Mouse (Mus musculus) T-helper 17 cell (primary cell): ENCODE results near the gene Tmem60.

ENCODE experiments used
- in situ Hi-C, 2 experiments: fragments of 300-600 bp; cut with MboI, MseI; formaldehyde crosslinking; loops; 1 replicate in 1 of 2; 2 replicates in 1 of 2; pipeline ENCODE4 v1.15.1; 2025; ENCODE audit warnings: high pct_unique_total_duplicates in 2 of 2

The Tmem60 gene

DNA sequence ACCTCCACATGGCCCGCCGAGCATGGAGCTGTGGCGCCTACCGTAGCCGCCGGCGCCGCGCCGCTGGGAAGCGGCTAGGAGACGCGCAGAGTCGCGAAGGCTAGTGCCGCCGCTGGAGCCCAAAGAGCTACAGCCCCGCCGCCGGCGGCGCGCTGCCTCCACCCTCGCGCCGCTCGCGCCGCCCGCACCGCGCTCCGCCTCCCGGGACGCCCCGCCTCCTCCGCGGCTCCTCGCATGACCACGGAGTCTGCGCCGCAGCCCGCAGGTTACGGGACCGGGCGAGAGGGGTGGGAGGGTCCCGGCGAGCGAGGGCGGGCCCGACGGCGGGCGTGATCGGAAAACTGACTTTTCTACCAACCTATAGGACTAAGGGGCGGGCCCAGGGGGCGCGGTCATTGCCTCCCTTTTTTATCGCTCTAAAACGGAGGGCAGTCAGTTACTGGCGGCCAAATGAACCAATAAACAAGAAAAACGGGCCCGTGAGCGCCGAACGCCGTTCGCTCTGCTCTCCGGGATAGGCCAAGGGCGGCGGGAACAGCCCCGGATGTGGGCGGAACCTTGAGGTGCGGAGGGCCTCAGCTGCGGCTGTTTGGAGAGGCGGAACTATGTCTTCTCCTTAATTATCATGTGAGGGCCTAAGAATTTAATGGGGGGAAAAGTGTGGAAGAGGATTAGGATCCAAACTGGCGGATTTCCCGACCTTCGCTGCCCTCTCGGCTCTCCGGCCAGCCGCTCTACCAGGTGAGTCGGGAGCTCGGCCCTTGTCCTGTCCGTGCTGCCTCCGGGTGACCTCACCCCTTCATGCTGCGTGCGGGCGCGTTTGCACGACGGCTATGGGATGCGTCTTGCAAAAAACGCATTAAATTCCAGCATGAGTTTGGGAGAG lies at the start of gene Tmem60, which contains the start of gene Phtf2:
TSS of gene Tmem60 (plus strand) at position 277 of the 886 bp plus-strand sequence.
TSS of gene Phtf2 (minus strand) at position 210 of the 886 bp plus-strand sequence.
- in situ Hi-C loops: no loop called here

GRCm38 (mm10) chr5:20834399-20834798 lies 47.6 kb upstream of the Tmem60 start:
- in situ Hi-C loops: no loop called here

DNA sequence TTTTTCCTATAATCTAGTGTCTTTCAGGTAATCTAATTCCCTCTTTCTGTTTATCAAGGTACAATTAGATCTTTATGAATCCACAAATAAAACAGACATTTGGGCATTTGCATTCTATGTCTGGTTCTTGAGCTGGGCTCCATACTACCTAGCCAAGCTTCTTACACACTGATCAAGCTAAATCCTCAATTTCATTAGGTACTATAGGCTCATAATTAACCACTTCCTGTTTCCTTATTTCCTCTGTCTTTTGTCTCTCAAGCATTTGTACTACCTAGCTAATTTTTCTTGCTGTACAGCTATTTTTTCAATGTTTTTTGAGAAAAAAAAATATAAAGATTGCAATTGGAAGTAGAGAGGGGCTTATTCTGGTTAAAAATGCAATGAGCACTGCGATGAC lies 44.9 kb upstream of the Tmem60 start:
- in situ Hi-C loops: no loop called here

DNA sequence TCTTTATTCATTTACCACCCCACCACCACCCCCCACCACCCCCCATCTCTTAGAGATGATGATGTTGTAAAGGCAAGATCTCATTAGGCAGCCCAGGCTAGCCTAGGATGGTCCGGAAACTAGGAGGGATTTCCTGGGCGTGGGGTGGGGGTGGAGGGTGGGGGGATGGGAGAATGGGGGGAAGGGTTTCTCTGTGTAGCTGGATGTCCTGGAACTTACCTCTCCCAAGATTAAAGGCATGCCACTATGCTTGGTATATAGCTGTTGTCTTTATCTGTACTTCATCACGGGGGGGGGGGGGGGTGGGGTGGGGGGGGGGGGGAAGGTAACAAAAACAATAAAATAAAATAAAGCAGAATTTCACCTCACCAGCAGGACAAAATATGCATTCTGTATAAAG lies 38.6 kb upstream of the Tmem60 start:
- in situ Hi-C loops: no loop called here

- in situ Hi-C loops: no loop called here
Observed at GRCm38 (mm10) chr5:20843816-20844215, 38.2 kb upstream of the Tmem60 start.

GRCm38 (mm10) chr5:20847010-20847409 lies 35.0 kb upstream of the Tmem60 start:
- in situ Hi-C loops: no loop called here

DNA sequence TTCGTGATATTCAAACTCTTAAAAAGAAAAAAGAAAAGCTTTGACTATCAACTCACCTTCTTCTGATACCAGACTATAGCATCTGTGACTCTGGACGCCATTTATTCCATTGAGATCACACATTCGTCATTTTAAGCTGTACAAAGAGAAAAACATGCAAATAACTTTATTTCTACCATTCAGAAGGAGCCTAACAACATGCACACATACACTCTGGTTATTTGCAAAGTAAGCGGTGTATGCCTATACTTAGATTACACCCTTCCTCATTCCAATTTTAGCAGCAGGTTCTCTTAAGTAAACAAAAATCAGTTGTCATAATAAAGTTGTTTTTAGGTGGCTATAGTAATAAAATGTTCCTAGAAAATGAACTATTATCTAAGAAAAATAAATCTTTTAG lies 26.9 kb upstream of the Tmem60 start:
- in situ Hi-C loops: no loop called here

GRCm38 (mm10) chr5:20858404-20858803 lies 23.6 kb upstream of the Tmem60 start:
- in situ Hi-C loops: no loop called here

DNA sequence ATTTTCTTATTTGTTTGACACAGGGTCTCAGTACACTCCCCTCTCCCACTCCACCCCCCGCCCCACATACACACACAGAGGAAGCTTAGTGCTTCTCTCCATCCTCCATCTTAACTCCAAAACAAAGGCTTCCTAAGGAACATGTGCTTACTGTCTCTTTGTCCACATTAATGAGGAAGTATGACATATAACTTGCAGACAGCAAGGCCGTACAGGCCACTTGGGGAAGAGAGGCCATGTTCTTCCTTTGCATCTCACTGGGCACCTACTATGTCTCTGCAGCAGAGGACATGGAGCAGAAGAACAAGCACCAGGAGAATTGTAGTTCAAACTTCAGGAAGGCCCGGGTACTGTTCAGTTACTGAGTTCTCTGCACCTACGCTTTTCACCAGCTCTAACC lies 21.4 kb upstream of the Tmem60 start:
- in situ Hi-C loops: loop anchor here in 1 of 2 experiments (10.0 kb wide), 1 partner anchor 66 kb away; no protein-coding TSS in a partner anchor

DNA sequence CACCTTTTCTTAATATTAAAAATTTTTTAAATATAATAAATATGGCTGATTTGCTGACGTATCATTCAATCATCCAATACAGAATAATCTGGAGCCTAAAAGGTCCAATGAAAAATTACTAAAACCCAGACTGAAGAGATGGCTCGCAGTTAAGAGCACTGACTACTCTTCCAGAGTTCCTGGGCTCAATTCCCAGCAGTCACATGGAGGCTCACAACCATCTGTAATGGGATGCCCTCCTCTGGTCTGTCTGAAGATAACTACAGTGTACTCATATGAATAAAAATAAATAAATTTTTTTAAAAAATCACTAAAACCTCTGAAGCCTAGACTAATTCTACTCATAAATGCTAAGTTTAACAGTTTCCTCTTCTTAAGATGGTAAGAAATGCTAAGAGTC lies 20.1 kb upstream of the Tmem60 start:
- in situ Hi-C loops: loop anchor here in 1 of 2 experiments (10.0 kb wide), 1 partner anchor 67 kb away; no protein-coding TSS in a partner anchor

DNA sequence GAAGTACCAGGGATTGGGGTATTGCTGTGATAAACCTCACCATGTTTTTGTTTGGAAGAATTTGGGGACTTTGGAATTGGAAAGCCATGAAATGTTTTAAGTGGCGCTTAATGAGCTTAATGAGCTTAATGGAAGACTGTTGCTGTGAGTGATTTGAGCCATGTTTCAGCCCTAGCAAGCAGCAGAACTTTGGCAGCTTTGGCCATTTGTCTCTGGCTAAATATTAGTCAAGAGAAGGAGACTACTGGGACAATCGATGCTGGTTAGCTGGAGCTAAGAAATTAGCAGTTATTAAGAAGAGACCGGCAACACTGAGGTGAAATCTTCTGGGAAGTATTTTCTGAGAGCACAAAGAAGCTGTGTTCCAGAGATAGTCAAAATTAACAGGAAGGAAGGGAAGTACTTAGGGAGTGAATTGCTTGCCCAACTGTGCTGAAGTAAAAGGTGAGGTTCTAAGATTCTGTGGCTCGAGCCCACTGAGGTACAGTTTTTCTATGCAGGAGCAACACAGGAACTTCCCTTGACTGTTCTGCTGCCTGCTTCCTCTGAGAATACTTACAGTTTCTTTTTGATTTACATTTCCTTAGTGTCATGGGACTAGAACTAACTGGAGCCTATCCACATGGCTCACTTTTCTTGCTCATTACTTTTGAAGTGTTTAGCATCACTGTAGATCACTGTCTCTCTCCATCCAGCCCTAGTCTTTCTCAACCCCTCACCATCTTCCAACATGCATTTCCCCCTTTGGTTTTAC lies 17.6 kb upstream of the Tmem60 start:
- in situ Hi-C loops: loop anchor here in 1 of 2 experiments (10.0 kb wide), 1 partner anchor 70 kb away; no protein-coding TSS in a partner anchor

DNA sequence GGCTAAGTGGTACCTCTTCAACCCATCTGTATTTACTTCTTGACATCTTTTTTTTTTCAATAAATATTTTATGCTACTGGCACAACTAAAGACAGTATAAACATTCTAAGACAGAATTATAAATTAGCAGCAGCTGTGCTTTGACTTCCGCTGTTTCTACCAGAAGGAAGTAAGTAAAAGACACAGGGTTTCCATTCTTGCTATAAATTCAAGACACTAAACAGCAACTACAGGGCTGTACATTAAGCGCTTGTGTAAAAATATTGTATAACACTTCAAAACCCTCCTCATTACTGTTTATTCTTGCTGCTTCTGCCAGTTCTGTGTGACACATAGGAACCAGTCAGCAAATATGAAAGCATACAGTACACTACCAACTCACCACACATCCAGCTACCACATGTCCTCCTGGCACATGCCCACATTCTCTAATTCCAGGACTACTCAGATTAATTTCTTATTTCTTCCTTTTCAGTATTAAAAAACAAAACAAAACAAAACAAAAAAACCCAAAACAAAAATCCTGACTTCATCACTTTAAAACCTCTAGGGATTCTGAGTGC lies 16.7 kb upstream of the Tmem60 start:
- in situ Hi-C loops: loop anchor here (5.0 to 10.0 kb wide), 2 partner anchors 58 to 70 kb away; no protein-coding TSS in a partner anchor

- in situ Hi-C loops: no loop called here
Observed at GRCm38 (mm10) chr5:20873146-20873545, 8.8 kb upstream of the Tmem60 start.

DNA sequence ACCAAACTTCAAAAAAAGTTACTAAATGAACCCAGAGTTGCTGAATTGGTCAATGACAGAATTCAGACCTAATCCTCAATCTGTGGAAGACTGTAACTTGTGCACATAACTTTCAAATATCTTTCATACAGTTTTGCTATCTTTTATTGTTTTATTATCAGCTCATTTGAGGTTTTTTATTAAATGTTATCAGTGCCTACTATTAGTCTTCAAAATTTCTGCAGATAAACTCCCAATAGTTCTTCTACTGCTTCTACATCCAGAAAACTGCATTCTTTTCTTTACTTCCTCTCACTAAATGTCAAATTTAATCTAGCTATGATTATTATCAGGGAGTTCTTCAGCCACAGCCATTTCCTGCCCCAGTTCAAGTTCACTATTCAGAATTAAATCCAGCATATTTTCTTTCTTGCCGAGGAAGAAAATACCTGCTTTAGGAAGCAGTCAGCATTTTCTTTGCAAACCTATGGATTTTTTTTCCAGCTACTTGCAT lies 5.0 kb upstream of the Tmem60 start:
- in situ Hi-C loops: no loop called here

DNA sequence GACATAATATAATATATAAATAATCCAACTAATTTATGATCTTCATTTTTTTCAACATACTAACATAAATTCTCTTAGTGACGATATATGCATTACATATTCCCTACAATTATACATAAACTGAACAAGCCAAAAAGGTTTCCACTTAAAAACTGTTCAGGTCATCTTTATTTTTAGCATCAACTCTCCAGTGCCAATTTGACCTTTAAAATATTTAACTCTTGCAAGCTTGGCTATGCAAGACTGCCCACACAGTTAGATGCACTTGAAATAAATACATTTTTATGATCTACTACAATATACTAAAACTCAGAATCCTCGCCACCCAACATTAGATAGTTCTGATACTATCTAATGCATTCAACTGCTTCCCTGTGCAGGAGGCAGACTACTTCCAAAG lies 1.6 kb upstream of the Tmem60 start:
- in situ Hi-C loops: no loop called here

DNA sequence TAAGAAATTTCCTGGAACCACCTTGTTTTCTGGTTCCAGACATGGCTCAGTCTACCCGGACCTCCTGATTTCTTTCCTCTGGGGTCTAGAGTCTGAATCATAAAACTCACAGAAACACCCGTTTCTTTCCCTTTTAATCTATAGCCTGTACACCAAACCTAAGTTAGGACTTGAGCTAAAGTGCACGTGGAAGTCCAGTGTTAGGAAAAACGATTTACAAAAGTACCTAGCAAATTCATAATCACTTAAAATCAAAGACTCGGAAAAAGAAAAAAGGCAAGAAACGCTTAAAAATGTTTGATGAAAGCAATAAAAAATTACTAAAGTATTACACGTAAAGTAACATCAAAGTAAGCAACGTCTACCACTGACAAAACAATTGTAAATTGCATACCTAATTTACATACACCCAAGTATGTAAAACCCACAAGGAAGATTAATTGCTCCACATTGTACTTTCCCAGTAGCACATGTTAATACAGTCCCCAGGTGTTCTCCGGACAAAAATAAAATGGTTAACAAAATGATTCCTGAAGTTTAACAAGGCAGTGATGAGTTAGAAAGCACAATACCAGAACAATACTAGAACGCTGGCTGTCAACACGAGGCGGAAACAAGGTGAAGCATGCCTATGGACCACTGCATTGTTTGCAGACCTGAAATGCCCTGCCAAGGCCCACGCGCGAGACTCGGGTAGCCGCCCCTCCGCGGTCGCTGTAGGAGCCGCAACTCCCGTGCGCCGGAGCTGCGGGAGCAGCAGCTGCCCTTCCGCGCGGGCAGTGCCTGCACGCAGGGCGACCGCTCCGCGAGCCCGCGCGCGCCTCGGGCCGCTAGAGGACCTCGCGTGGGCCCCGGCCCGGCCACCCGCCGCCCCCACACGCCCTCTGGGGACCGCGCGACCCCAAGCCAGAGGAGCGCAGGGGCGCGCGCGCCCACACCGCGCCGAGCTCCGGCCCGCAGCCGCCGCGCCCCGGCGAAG lies 905 bp upstream of the Tmem60 start:
- in situ Hi-C loops: no loop called here

DNA sequence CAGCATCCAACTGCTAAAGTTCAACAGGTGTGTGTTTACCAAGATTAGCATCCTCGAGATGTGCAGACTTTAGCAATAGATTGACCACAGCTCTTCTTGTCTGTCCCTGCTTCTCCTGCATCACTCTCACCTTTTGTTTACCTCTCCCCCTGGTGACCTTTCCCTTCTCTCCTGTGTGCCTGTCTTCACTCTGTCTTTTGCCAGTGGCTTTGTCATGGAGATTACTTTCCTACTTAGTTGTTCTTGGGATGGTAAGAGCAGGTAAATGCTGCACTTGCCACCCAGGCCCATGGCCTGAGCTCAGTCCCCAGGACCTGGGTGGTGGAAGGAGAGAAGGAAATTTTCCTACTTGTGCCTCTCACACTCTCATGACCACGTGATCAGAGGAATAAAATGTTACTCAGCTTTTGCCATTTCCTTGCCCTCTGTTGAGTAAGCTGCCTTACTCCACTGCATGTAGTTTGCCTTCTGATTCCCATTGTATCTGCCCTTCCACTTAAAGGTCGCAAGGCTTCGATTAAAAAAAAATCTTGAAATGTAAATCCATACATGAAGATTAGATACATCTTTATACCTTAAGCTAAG lies 2.1 kb downstream of the Tmem60 start:
- in situ Hi-C loops: no loop called here

GRCm38 (mm10) chr5:20897446-20898167 lies 15.6 kb downstream of the Tmem60 start:
- in situ Hi-C loops: no loop called here

DNA sequence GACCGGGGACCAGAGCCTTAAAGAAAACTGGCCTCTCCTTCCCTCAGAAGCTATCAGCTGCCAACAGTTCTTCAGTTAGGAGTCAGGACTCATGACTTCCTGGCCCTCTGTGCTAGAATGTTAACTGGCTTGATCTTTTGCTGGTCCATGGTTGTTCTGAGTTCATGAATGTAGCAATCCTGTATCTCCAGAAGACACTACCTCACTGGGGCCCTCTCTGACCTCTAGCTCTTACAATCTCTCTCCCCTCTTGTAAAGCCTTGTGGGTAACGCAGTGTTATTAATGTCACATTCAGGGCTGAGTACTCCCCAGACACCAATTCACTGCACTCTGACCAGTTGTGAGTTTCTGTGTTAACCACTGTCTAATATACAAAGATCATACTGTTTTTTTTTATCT lies 22.7 kb downstream of the Tmem60 start:
- in situ Hi-C loops: no loop called here

- in situ Hi-C loops: no loop called here
Observed at GRCm38 (mm10) chr5:20905437-20905836, 23.4 kb downstream of the Tmem60 start.
